Mouse (Mus musculus) cortical plate, adult 2 months (tissue): ENCODE results near the gene Msl1.

Source experiments
- CTCF ChIP-seq: fragments of 200-500 bp; IDR thresholded peaks from 2 replicates; pipeline ENCODE4 v1.5.1; 2011; ENCODE audit warnings: mild to moderate bottlenecking, control low read depth, low read length; ENCODE audit not compliant: insufficient read depth; ENCODE audit errors: extremely low read depth
- POLR2A ChIP-seq: fragments of 200-500 bp; IDR thresholded peaks from 2 replicates; pipeline ENCODE4 v1.6.1; 2011; ENCODE audit warnings: mild to moderate bottlenecking, low read length, control low read depth; ENCODE audit not compliant: insufficient read depth; ENCODE audit errors: extremely low read depth

GRCm38 (mm10) chr11:98788139-98788538 lies 7.2 kb upstream of the Msl1 start:
- TF ChIP-seq POLR2A: no peak
- no peak for TF ChIP-seq CTCF
